Mouse (Mus musculus): ENCODE results near the gene Tmprss11d.
"Not testable (repeated sequence)": the region's sequence is repeated elsewhere in the genome, so short reads cannot be mapped to it uniquely, and the experiment has no call there.

Gene Tmprss11d

DNA sequence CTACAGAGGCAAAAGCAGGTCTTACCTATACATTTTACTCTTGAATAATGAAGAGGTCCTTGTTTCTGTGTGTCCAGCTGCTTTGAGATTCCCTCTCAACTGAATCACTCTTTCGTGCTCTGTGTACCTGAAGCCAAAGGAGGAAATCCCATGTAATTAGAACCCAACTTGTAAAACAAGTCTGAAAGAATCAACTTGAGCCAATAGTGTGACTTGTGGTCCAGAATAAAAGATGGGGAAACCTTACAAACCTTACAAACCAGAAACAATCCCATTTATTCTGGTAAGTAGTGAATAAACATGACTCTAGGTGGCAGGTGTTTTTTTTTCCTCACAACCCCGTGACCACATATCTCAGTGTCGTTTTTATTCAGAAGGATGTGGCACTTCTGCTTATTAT is at the start of gene Tmprss11d:
Gene Tmprss11d (minus strand): TSS at position 101 of the 400 bp plus-strand sequence.
- no peak for DNase-seq

DNA sequence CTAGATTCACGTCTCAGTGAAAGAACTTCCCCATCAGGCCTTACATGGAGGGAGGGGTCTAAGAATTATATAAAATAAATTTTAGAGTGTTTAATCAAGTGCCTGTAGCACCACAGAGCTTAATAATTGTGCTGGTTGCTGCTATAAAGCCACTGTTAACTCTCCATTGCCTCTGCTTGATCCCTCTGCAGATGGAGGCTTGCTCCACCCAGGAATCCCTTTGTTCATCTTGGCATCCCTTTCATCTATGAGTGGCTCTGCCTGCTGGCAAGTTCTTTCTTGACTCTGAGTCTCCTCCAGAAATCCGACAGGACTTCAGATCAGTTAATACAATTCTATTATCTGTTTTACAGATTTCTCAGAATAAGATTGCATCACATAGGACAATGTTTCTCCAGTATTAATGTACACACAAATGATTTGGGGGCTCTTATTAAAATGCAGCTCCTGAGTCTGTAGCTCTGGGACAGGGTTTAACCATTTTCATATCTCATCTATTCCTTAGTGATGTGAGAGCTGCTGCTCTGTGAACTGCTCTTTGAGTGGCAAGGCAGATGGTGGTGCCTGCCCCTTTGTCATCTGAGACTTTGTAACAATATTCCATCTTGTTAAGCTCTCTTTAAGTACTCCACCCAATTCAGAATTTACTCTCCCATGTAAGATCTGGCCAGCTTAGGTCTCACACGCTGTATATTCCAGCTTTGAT is 48.3 kb upstream of the Tmprss11d start:
- DNase-seq: no peak

DNA sequence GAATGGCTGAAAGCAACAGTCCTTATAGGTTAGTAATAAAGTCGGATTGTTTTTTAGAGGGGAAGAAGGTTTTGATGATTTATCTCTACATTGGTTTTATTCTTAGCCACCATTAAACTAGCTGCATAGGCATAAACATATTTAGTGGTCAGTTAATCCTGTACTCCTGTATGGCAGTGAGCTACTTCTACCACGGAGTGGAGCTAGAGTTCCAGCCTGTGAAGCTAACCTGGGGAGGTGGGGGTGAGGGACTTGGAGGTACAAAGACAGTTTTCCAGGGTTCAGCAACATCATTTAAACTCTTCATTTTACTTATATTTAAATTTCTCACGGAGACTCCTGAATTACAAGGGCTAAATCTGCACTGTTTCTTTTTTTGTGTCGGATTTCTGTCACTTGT is 46.3 kb upstream of the Tmprss11d start:
- no peak for DNase-seq

DNA sequence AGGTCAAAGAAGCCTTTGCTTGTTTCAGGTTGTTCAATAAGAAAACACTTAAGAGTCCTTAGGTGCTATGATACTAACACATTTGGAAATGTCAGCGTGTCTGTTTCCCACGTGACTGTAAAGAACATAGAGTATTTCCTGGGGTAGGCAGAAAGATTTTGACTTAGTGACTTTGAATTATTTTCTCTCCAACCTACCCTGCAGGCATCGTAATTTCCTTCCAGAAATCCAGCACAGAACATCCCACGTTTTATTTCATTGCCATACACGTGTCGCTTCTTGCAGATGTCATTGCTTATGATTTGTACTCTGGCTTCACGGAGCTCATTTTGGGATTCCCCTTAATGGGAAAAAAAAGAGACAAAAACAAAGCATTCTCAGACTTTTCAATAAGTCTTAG is 41.1 kb upstream of the Tmprss11d start:
- DNase-seq: no peak

DNA sequence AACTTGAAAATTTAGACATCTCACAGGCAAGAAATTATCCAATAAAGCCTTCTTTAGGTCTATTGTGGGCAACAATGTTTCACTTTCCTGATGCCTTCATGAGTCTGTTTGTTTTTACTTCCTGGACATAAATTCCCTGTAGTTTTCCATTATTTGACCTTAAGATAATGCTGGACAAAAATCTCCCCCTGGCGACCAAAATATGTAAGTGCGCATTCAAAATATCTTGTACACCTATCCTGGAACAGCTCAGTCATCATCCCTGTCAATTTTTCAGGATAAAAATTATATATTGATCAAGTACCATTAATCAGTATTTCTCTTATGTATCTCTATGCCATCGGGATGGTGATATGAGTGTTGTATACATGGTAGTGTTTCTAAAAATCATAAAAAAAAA is 37.6 kb upstream of the Tmprss11d start:
- no peak for DNase-seq

DNA sequence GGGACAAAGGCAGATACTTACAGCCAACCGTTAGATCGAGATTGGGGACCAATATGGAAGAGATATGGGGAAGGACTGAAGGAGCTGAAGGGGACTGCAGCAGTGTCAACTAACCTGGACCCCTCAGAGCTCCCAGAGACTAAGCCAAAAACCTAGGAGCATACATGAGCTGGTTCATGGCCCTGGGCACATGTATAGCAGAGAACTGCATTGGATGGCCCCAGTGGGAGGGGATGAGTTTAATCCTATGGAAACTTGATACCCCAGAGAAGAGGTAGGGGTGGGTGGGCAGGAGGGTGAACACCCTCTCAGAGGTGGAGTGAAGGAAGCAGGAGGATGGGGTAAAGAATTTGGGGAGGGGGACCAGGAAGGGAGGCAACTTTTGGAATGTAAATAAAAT is 34.7 kb upstream of the Tmprss11d start:
- no peak for DNase-seq

DNA sequence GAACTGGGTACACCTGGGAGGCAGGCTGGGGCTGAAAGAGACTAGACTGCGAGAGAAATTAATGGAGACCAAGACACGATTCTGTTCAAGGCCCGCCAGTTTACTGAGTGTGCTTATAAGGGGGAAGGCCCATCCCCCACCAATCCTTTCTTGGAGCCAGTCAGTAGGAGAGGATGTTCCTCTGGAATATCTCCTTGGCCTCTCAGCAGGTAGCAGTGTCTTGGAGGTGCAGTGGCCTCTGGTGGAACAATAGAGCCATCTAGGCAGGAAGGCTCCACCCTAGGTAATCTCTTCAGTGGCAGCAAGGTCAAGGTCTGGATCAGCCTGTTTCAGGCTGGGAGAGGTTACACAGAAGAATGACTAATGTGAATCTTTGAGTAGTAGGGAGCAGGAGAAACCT is 34.0 kb upstream of the Tmprss11d start:
- no peak for DNase-seq

DNA sequence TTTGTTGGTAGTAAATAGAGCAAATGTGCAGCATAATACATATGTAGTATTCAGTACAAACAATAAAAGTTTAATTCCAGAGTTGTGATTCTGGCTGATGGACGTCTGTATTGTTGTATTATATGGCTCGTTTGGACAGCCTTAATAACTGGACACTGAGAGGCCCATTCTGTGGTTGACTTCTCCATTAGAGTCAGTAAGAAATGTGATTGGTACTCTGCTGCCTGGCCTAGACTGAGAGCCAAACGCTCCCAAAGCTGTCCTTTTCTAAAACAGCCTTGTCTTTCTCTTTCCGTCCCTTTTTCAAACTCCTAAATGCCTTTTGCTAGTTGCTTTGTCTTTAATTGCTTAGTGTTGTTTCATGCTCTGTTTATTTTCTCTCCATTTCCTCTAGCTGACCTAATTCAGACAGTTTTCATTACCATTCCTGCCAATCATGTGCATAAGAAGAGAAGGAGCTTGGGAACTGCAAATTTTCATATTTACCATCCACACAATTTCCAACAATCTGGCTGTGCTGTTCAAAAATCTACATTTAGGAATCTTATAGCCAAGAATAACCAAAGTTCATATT is 13.7 kb downstream of the Tmprss11d start:
- DNase-seq: no peak

DNA sequence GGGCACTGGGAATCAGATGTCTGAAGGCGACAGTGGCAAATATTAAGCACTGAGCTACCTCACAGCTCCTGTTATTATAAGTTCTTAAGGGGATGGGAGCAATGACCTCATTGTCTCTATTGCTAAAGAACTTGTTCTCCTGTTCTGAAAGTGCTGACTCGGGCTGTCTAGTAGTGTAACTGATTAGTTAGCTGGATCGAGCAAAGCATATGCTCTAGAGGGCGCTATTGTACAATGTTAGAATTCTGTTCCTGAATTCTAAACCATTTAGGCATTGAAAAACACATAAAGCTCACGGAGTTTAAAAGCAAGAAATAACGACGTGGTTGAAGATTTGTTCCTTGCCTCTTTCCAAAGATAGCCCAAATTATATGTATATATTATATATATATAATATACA is 20.3 kb downstream of the Tmprss11d start:
- no peak for DNase-seq

DNA sequence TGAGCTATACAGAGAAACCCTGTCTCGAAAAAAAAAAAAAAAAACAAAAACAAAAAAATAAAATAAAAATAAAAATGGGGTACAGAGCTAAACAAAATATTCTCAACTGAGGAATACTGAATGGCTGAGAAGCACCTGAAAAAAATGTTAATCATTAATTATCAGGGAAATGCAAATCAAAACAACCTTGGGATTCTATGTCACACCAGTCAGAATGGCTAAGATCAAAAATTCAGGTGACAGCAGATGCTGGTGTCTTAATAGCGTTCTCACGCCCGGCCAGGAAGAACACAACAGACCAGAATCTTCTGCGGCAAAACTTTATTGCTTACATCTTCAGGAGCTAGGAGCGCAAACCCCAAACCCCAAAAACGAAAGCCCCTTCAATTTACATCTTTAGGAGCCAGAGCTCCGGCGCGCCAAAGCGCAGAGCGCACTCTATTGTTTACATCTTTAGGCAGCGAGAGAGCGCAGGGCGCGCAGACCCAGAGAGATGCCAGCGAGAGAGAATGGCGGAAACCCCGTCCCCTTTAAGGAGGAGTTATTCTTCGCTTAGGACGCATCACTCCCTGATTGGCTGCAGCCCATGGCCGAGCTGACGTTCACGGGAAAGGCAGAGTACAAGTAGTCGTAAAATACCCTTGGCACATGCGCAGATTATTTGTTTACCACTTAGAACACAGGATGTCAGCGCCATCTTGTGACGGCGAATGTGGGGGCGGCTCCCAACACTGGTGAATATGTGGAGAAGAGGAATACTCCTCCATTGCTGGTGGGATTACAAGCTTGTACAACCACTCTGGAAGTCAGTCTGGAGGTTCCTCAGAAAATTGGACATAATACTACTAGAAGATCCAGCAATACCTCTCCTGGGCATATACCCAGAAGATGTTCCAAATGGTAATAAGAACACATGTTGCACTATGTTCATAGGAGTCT is 54.9 kb downstream of the Tmprss11d start:
- DNase-seq: not testable (repeated sequence)

DNA sequence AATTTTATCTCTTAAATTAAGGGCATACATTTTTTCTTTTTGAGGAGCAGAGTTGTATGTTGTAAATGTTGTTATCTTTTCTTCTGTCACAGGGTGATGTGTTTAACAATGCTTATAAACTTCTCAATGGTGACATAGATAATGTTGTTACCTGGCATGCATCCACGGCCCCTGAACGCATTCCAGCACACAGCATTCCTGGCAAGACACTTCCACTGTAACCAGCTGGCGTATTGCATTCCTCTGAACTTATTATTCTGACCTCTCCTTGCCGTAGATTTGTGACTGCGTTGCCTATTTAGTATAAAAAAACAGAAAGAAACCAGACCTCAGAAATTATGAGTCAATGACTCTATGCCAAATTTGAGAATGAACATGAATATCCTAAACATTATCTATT is 67.1 kb downstream of the Tmprss11d start:
- DNase-seq: no peak

DNA sequence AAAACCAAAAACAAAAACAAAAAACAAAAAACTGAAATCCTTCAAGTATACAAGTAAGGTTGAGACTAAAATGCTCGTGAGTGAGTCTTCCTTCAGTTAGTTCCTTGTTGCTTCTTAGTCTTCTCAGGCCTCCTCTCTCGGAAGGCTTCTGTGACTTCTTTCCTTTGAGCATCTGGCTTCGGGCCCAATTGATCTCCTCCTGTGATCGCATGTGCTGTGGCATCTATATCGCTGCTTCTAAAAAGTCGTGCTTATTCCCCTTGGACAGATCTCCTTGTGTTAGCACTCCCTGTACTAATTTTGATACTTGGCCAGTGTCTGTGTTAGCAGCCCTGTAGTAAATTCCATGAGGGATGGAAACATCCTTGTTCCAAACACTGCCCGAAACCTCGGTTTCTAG is 69.3 kb downstream of the Tmprss11d start:
- DNase-seq: no peak

DNA sequence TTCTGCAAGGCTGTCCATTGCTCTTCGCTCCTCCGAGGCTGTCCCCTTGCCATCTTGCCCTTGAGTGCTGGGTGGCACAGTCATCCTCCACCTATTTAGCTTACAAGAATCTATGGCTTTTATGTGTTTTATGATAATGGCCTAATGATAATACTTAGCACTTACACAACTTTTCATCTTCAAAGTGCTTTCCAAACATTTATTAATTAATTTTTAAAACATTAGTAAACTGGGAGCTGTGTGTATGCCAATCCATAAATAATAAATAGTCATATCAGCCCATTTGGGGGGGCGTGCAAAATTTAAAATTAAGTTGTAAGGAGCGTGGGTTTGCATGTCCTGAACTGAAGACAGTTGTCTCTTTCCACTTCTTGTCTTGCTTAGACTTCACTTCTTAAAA is 84.0 kb downstream of the Tmprss11d start, which contains the start of gene Tmprss11c:
Gene Tmprss11c (minus strand): TSS at position 101 of the 400 bp plus-strand sequence.
- DNase-seq: no peak

Data from spleen, adult 18-20 months (tissue).